Mouse (Mus musculus) urinary bladder, postnatal 36 days (tissue): ENCODE data around the gene Skp2.
"Not testable (repeated sequence)": the region's sequence is repeated elsewhere in the genome, so short reads cannot be mapped to it uniquely, and the experiment has no call there.

Source experiments
- DNase-seq, 2 experiments: peaks; one replicate each; pipeline ENCODE4 v3.0.0; 2022; ENCODE audit warnings: low spot score in 2 of 2, mixed read lengths in 1 of 2

Skp2 gene

GRCm38 (mm10) chr15:9155325-9155724 lies at the start of gene Skp2:
TSS of gene Skp2 (minus strand) at chr15:9155425.
- DNase-seq = no peak

- DNase-seq = no peak
These were observed 43.2 kb upstream of the Skp2 start for GRCm38 (mm10) chr15:9198421-9198820.

DNA sequence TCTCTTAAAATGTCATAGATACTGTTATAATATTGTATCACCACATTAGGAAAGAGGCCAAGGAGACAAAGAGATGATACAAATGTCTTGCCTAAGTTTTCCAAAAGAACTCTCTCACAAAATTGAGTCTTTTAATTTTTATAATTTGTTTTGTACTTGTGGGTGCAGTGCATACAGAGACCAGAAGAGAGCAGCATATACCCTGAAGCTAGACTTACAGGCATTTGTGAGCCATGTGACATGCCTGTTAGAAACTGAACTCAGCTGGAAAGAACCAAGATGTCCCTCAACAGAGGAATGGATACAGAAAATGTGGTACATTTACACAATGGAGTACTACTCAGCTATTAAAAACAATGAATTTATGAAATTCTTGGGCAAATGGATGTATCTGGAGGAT lies 37.5 kb upstream of the Skp2 start:
- not testable (repeated sequence) for DNase-seq

DNA sequence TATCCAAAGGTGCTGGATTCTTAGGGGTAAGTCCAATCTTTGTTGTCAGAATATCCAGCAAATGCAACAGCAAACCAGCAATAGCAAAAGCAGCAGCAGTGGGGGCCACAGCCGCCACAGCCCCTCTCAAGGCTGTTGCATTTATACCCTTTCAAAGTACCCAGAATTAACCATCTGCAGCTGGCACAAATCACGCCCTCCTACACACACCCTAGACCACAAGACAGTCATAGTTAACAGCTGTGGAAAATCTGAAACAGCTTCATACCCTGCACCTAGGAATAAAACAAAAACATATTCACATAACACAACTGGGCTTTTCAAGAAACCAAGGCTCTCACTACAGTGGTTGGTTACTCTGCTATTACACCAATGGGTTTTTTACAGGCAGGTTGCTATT lies 34.6 kb upstream of the Skp2 start:
- DNase-seq = no peak

- no peak for DNase-seq
These were observed 28.8 kb upstream of the Skp2 start for GRCm38 (mm10) chr15:9183995-9184394.

DNA sequence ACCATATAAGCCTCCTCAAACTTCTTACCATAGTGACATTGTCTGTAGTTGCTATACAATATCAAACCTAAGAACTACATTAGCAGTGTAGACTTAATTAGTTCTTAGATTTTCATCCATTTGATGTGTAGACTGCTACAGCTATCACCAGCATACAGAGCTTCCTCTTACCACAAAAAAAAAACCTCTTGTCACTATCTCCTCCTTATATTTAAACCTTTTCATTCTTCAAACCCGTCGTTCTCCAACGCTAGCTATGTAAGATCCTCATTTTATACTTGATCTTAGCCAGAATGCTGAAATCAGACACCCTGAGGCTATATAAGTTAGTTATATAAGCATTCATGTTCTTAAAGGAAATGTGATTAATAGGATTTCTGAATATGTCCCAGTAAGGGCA lies 21.8 kb upstream of the Skp2 start:
- DNase-seq = no peak

DNA sequence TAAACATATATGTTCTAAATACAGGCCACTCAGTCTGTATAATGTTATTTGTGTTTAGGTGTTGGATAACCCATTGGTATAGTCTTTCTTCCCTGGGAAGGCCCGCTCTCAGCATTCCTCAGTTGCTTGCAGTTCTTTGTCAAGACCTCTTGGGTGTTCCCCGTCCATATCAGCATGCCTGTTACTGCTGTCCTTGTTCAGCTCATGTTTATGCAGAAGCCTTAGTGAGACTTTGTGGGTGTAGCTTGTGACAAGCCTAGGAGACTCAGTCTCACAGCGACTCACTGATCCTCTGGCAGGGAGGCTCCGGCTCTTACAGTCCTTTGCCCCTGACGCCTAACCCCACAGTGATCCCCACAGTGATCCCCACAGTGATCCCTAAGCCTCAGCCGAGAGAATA lies 8.9 kb upstream of the Skp2 start:
- DNase-seq = no peak

GRCm38 (mm10) chr15:9162557-9163070 lies 7.4 kb upstream of the Skp2 start:
- DNase-seq = no peak

GRCm38 (mm10) chr15:9140684-9141171 lies 14.5 kb downstream of the Skp2 start:
- DNase-seq = peak; percentile 31 to 48

- peak; percentile 94 to 97 for DNase-seq
These were observed 15.0 kb downstream of the Skp2 start, which contains the start of gene Lmbrd2 for GRCm38 (mm10) chr15:9140252-9140680. TSS of gene Lmbrd2 (plus strand) at chr15:9140550.

- DNase-seq = no peak
These were observed 15.8 kb downstream of the Skp2 start for GRCm38 (mm10) chr15:9139447-9139846.

- no peak for DNase-seq
These were observed 20.2 kb downstream of the Skp2 start for GRCm38 (mm10) chr15:9134891-9135507.

GRCm38 (mm10) chr15:9132693-9133443 lies 22.4 kb downstream of the Skp2 start:
- no peak for DNase-seq

DNA sequence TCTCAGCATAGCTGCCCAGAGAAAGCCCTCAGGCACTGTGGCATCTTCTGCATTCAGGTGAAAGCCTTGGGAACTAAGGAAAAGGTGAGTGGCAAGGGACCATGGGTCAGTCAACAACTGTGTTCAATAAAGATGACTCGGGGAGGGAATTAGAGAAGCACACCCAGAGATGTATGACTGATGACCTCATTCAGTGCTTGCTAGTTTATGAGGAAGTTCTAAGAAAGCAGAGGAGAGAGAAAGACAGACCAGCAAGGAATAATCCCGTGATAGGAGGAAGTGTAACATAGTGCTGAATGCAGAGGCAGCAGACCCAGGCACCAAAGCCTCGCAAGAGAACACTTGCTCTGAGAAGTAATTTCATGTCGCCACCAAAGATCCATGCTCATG lies 23.7 kb downstream of the Skp2 start:
- DNase-seq = no peak

- DNase-seq = no peak
These were observed 24.3 kb downstream of the Skp2 start for GRCm38 (mm10) chr15:9130772-9131498.

GRCm38 (mm10) chr15:9127051-9127791 lies 28.0 kb downstream of the Skp2 start:
- DNase-seq = peak in 1 of 2 experiments; percentile 22

DNA sequence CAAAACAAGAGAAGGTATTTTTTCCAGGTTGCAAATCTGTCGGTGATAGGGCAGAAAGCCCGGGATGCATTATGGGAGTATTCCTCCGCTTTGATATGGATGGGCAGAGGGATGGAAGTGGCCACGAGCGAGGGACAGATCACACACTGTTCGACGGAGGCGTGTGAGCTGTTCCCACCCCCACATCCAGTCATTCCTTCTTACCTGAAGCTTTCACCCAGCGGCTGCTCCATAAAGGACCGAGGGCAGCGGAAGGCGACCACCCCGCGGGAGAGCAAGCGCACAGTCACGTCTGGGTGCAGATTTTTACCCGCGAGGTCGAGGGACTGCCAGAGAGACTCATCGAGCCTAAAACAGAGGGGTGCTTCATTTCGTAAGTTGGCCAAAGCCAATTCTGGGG lies 30.4 kb downstream of the Skp2 start:
- no peak for DNase-seq

GRCm38 (mm10) chr15:9122989-9123388 lies 32.2 kb downstream of the Skp2 start:
- DNase-seq = no peak

GRCm38 (mm10) chr15:9120081-9120480 lies 35.1 kb downstream of the Skp2 start:
- DNase-seq = peak in 1 of 2 experiments; percentile 39

GRCm38 (mm10) chr15:9118852-9119251 lies 36.4 kb downstream of the Skp2 start:
- DNase-seq = no peak

DNA sequence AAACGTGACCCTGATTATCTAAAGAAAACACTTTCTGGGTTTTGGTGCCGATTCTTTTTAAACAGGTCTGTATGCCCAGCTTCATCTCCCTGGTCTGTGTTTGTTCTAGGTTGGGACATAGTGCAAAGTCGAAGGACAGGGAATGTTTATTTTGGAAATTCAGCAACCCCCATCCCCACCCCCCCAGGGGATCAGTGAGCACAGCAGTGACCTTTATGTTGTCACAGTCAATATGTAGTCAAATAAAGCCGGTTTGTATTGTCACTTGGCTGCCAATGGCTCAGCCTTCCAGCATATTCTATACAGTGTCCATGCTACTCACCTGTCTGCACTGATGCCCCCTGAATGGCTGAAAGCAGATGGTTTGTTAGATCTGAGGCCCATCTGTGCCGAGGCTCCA lies 40.6 kb downstream of the Skp2 start:
- no peak for DNase-seq

DNA sequence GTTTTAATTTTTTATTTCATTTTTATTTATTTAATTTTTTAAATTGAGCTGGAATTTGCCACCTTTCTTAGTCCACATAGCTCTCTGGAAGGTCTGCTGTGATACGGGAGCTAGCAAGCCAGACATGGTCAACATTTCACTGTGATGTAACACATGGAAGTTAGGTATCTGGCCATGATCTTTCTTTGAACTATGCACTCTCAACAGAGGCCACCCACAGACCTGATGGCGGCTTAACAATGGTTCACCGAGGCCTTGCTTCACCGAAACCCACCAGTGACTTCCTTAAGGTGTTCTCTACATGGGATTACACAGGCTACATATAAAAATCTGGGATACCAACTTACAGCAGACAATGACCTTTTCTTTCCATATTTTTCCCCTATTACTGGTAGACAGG lies 41.1 kb downstream of the Skp2 start:
- no peak for DNase-seq
